ENCODE assay signal across 32 mouse cellular contexts in the genomic region with DNA sequence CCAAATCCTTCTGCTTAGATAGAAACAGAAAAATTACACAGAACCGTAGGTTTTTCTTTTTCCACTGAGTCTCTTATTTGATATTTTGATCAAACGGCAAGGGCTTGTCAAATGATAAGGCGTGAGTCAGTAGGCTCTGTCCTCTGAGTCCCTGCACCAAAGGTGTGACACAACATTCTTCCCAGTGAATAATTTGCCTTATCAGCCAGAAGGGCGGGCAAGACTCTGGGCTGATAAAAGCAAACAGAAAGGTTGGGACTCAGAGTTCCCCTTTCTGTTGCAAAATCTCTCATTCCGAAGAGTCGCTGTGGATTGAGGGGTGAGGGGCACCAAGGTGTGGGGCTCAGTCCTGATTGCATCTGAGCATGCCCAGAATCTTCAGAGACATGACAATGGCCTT. TPM values are rescaled to one million over a fixed set of nuclear protein-coding genes. Genes with fewer than 3 reads are reported as not detected.
A peak's percentile ranks its signal among the peaks of the same experiment; 100 is the strongest.
DNase-seq lines count a peak whose midpoint lies in the region; ATAC-seq and TF ChIP-seq lines count a peak whose summit lies in the region.
"Had no signal": no experiment of that assay in that cellular context is flagged by ENCODE, and none has a peak within 500 bp of the region (broad histone marks: within the 10 kb centered on the region; RNA-seq: fewer than 3 reads in every experiment).

No protein-coding gene starts in this region.

- H3K27me3 ChIP-seq in lung, embryonic 14.5 days (ENCODE audit: insufficient read depth, low read length), result no peaks in the 10 kb centered on the region
- no peaks in the 10 kb centered on the region for H3K27me3 ChIP-seq in intestine, embryonic 16.5 days (replicated peaks; ENCODE audit: control insufficient read depth, insufficient read depth, low read length)
- H3K27me3 ChIP-seq: hindbrain, embryonic 13.5 days had no signal

- no peak overlapping the region for H3K4me3 ChIP-seq in lung, embryonic 14.5 days (ENCODE audit: low read depth, low read length)
- no peak overlapping the region for H3K4me3 ChIP-seq in intestine, embryonic 16.5 days (ENCODE audit: low read length)
- H3K4me3 ChIP-seq: hindbrain, embryonic 13.5 days had no signal

- no peaks in the 10 kb centered on the region for H3K36me3 ChIP-seq in lung, embryonic 14.5 days (ENCODE audit: insufficient read depth)
- H3K36me3 ChIP-seq in intestine, embryonic 16.5 days (ENCODE audit: control insufficient read depth, insufficient read depth, low read length), result no peaks in the 10 kb centered on the region
- H3K36me3 ChIP-seq: hindbrain, embryonic 13.5 days had no signal

- H3K9ac ChIP-seq in lung, embryonic 14.5 days, result no peak overlapping the region
- no peak overlapping the region for H3K9ac ChIP-seq in intestine, embryonic 16.5 days (ENCODE audit: low read depth, low read length)
- H3K9ac ChIP-seq: hindbrain, embryonic 13.5 days; liver, embryonic 14.5 days had no signal

- no peak overlapping the region for H3K4me2 ChIP-seq in lung, embryonic 14.5 days
- H3K4me2 ChIP-seq in intestine, embryonic 16.5 days (ENCODE audit: low read depth, low read length), result no peak overlapping the region
- H3K4me2 ChIP-seq: heart, embryonic 11.5 days; hindbrain, embryonic 13.5 days had no signal

- WGBS in lung, embryonic 14.5 days, result 49% methylated on average over 6 of the region's 6 CpGs
- WGBS in intestine, embryonic 16.5 days, result 62% methylated on average over 6 of the region's 6 CpGs

- DNase-seq in lung, embryonic 14.5 days, result no peak
- no peak for DNase-seq in lung, postnatal 10 days
- DNase-seq in lung, postnatal 36 days, result peak; percentile 58
- no peak for DNase-seq in retina, postnatal 1 day
- no peak for DNase-seq in urinary bladder, postnatal 25 days (ENCODE audit: low spot score)
- DNase-seq: adrenal gland, adult 2 months; adrenal gland, postnatal 36 days; B cell, adult 2 months; cerebellum, adult 2 months; cerebellum, postnatal 25 days; gastrocnemius, postnatal 14 days; heart, adult 18-20 months; heart, postnatal 4 days; kidney, adult 8-10 months; kidney, postnatal 4 days; layer of hippocampus, postnatal 36 days; left cerebral cortex, postnatal 4 days; midbrain, embryonic 14.5 days; right cerebral cortex, postnatal 14 days; thymus, postnatal 4 days had no signal

- peak overlapping the region; percentile 42; the same call in 1 of the 2 replicates for H3K27ac ChIP-seq in lung, embryonic 14.5 days (ENCODE audit: low read depth)
- no peak overlapping the region for H3K27ac ChIP-seq in intestine, embryonic 16.5 days (ENCODE audit: low read length)
- H3K27ac ChIP-seq: hindbrain, embryonic 13.5 days; kidney, postnatal 0 days; liver, embryonic 14.5 days had no signal

- no peak for ATAC-seq in lung, embryonic 14.5 days (ENCODE audit: insufficient read depth)
- ATAC-seq in intestine, embryonic 16.5 days, result peak; percentile 74; the same call in 1 of the 2 replicates
- ATAC-seq: activated CD4-positive, CD25-positive, alpha-beta regulatory T cell, adult 4 months; forebrain, embryonic 14.5 days had no signal

- H3K9me3 ChIP-seq in lung, embryonic 14.5 days (ENCODE audit: low read depth, low read length), result no peaks in the 10 kb centered on the region
- no peaks in the 10 kb centered on the region for H3K9me3 ChIP-seq in intestine, embryonic 16.5 days (ENCODE audit: control insufficient read depth, low read length)
- H3K9me3 ChIP-seq: hindbrain, embryonic 13.5 days had no signal

- TF ChIP-seq CTCF in lung, embryonic 14.5 days (IDR thresholded peaks at IDR 0.05; ENCODE audit: low read depth), result no peak

- H3K4me1 ChIP-seq in lung, embryonic 14.5 days (ENCODE audit: insufficient read depth), result no peaks in the 10 kb centered on the region
- no peaks in the 10 kb centered on the region for H3K4me1 ChIP-seq in intestine, embryonic 16.5 days (ENCODE audit: control insufficient read depth, insufficient read depth, low read length)
- H3K4me1 ChIP-seq: hindbrain, embryonic 13.5 days had no signal

RNA-seq across cellular contexts. Expression of a gene that starts 14.9 kb away (rescaled TPM):
- polyA plus RNA-seq in lung, embryonic 14.5 days (2014; fragmentation: Nextera tagmentation; extraction: Ambion mirVana), result 178 and 206 TPM in 2 replicates
- polyA plus RNA-seq in intestine, embryonic 16.5 days (2015; fragmentation: Nextera tagmentation; extraction: Ambion mirVana), result 0.99 and 1.1 TPM in 2 replicates
- polyA plus RNA-seq: activated CD4-positive, CD25-positive, alpha-beta regulatory T cell, adult 4 months; adrenal gland, adult 2 months; brain, embryonic 14.5 days; cerebellum, adult 2 months; embryonic facial prominence, embryonic 11.5 days; forebrain, embryonic 14.5 days; kidney, postnatal 0 days; limb, embryonic 14.5 days; midbrain, embryonic 14.5 days; neural tube, embryonic 14.5 days; thymus, postnatal 0 days had no signal

Comparison
In these comparisons a context has a peak if more than half of its experiments do, and no peak if none do; other contexts are left out.
1. RNA of a gene that starts 14.9 kb away (polyA plus RNA-seq): 178 to 206 TPM in lung, embryonic 14.5 days; 0.99 to 1.1 TPM in intestine, embryonic 16.5 days; every median in the first group is over 10 times any median in the second.